Mouse (Mus musculus) right cerebral cortex, postnatal 10 days (tissue): ENCODE measurements around the gene Tln2.

Experiments
- DNase-seq, 2 experiments: peaks; one replicate each; pipeline ENCODE4 v3.0.0; 2021; ENCODE audit warnings: low spot score in 2 of 2

The Tln2 gene

GRCm38 (mm10) chr9:67546650-67547049 lies 12.9 kb downstream of the Tln2 start:
- peak; percentile 36 to 53 for DNase-seq

GRCm38 (mm10) chr9:67545794-67546193 lies 13.7 kb downstream of the Tln2 start:
- no peak for DNase-seq

- no peak for DNase-seq
Measured at GRCm38 (mm10) chr9:67544783-67545182, 14.7 kb downstream of the Tln2 start.

DNA sequence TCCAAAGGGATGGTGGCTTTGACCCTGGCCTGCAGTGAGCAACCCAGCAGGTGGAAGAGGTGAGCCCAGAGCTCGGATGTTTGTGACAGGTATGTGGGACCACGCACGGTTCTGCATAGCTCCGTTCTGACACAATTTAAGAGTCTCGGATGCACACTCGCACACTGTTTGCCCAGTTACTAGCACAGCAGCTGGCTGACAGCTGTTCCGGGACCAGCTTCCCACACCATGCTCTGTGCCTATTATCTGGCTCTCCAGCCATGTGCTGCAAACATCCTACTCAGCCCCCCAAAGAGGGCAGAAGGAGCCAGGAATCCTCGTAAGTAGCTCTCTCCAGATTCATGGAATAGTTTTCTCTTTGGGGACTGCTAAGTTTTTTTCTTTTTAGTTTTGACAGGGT lies 17.6 kb downstream of the Tln2 start:
- DNase-seq, result no peak

- DNase-seq, result no peak
Measured at GRCm38 (mm10) chr9:67539776-67540706, 19.5 kb downstream of the Tln2 start.

DNA sequence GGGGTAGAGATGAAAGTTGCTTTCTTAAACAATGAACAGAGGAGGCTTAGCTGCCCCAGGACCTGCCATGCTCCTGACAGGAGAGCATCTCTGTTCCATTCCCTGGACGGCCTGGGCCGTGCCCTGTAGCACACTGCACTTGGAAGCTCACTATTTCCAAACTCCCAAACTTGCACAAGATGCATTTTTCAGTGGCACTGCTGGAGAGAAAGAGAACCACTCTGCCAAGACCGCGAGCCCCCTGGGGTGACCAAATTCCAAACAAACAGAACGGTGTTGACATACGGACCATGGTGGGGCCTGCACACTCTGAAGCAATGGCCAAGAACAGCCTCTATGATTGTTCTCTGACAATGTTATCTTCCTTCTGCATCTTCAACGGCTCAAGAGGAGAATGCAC lies 25.1 kb downstream of the Tln2 start:
- DNase-seq, result no peak

DNA sequence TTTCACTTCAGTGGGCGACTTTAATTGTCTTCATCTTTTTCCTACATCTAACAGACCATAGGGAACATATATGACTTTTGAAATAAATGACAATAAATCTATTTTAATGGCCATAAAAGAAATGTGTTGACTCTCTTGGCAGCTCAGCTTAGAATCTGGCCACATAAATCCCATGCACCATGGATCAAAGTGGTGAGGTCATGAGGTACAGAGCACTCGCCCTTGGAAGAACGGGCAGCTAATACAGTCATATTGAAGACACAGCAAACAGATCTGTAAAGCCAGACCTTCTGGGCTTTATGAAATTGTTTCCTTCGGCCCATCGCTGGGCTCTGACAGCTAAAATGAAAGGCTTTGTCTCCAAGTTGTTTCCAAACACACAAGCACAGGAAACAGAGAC lies 26.2 kb downstream of the Tln2 start:
- DNase-seq, result no peak

GRCm38 (mm10) chr9:67532631-67533030 lies 26.9 kb downstream of the Tln2 start:
- no peak for DNase-seq

DNA sequence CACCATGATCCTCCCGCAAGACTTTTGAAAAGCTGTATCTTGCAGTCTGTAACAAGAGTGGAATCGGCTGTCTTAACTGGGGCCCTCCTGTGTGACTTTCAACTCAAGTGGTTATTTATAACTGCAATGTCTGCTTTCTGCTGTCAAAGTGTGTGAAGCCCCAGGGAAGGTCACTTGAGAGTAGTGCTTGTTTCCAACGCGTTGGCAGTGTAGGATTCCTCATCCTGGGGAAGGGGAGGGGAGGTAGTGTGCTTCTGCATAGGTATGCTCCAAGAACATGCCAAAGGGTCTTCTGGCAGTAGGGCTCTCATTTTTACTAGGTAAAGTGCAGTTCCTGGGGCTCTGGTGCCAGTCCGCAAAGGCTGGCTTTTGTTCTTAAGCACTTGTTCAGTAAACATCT lies 29.9 kb downstream of the Tln2 start:
- no peak for DNase-seq

DNA sequence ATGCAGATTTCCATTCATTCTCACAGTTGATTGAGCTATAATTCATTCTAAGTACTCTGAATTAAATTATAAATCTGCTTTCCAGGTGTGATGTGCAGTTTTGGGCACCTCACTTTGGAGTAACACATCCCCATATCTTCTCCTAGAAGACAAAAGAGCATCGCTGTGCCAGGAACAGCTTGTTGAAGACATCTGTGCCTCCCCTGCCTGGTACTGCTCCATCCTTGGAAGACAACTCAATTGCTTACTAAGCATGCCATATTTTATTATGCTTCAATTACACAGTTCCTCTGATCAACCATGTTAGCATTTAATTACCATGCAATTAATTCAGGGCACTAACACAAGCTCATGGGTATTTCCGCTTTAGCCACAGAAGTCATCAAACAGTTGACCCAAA lies 31.8 kb downstream of the Tln2 start:
- DNase-seq, result no peak

- no peak for DNase-seq
Measured at GRCm38 (mm10) chr9:67521736-67522135, 37.8 kb downstream of the Tln2 start.

DNA sequence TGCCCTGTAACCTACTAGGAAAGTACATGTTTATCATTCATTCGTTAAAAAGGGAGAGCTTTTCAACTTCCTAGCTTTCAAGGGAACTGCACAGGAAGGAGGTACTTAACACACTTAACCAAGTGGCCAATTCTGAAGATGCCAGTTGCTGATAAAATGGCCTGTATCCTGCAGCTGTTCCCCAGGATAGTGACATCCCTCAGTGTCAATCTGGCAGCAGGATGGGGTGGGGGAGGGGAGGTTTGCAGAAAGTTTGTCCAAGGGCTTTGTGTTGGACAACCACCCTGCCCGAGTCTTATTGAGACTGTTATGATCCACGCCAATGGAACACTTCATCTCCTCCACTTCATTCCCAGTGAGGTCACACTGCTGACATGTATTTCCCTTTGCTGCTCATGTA lies 50.0 kb downstream of the Tln2 start:
- DNase-seq, result no peak

GRCm38 (mm10) chr9:67504669-67505260 lies 54.7 kb downstream of the Tln2 start:
- DNase-seq, result no peak

DNA sequence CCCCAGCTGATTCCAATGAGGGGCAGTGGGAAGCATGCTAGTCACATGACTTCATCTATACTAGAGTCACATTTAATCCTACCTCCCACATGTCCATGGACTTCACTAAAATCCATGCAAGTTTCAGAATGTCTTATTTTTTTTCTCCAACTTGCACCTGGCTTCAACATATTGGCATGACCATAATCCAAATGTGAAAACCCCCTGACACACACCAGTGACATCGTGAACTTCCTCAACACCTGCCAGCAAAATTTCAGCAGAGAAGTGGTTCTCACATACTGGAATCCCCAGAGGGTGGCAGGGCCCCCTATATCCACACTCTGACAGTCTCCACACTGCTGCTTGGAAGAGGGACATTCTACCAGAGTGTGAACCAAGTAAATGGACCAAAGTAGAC lies 57.7 kb downstream of the Tln2 start:
- DNase-seq, result no peak

- DNase-seq, result peak; percentile 35 to 47
Measured at GRCm38 (mm10) chr9:67496368-67496767, 63.1 kb downstream of the Tln2 start.

- no peak for DNase-seq
Measured at GRCm38 (mm10) chr9:67495350-67495749, 64.2 kb downstream of the Tln2 start.

DNA sequence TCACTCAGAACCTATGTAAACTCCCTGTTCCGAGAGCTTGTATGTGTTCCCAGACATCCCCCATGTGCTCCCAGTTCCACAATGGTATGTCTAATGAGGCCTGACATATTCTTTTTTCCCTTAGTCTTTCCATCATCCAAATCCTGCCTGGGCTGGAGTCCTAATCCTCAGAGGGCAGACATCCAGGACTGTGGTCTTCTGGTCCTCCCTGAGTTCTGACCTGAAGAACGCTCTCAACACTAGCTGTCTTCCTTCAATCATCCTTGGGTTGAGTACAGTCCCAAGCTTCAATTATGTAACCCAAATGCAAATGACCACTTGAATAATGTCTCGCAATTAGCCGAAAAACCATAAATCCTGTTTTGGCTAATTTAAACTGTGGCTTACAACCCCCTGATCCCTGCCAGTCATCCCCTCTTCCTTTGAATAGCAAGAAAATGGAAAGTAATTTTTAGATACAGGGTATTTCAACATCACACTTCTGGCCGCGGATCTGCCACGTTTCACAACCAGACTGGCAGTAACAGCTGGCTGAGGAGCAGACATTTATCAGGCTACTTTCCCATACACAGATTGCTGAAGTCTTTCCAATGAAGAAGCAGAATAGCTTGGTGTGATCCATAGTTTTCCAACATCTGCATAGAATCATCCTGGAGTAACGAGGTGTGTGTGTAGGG lies 65.5 kb downstream of the Tln2 start:
- DNase-seq, result peak; percentile 42 to 47

- DNase-seq, result no peak
Measured at GRCm38 (mm10) chr9:67489370-67489769, 70.1 kb downstream of the Tln2 start.

- no peak for DNase-seq
Measured at GRCm38 (mm10) chr9:67486621-67487020, 72.9 kb downstream of the Tln2 start.

GRCm38 (mm10) chr9:67485169-67486072 lies 74.1 kb downstream of the Tln2 start:
- DNase-seq, result no peak

DNA sequence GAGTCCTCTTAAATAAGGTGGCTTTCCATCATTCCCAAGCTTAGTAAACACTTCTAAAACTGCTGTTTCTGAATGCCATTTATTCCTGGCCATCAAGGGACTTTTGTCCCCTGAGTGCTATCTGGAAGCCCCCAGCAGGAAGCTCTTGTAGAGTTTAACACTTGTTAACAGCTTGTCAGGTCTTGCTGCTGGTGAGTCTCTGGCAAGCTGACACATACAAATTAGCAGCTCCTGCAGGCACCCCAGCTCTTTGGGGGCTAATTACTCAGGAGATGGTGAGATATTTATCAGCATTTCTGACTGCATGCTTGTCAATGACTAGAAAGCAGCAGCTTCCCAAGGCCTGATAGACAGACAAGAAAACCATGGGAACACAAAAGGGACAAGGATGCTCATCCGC lies 77.2 kb downstream of the Tln2 start:
- no peak for DNase-seq

- no peak for DNase-seq
Measured at GRCm38 (mm10) chr9:67481851-67482250, 77.7 kb downstream of the Tln2 start.
